Mouse (Mus musculus): ENCODE data around the gene Zfp949.

The Zfp949 gene

DNA sequence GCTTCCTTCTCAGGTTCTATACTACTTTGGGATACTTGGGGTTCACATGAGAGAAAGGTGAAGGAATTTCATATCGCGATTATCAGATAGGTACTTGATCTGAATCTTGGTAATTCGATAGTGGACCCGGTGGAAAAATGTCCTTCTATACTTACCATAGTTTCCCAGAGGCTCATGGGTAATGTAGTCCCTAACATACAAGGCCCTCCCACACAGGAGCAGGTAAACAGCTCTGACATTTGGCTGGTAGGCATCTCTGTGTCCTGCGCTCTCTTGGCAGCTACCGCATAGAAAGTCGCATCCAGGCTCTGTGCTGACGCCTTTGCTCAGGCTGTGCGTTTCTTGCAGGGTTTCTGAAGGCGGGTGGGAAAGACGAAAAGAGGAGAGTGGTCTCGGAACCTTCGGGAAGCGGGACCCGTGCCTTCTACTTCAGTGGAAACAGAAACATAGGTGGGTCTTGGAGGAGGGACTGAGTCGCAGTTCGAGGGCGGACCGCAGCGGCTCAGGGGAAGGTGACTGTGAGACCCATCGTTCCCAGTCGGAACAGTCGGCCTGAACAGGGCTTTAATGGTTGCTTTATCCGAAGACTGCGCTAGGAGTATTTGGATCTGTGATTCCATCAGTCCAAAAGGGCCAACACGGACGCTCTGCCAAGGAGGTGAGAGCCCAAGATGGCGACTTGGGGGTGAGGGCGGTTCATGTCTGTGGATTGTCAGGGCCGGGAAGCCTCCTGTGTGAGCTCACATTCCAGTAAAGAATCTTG lies at the start of gene Zfp949:
Gene Zfp949, plus strand, starts transcription at position 170 of the 763 bp plus-strand sequence.
- in situ Hi-C loops (cut with MboI, MseI) = loop anchor here (5.0 to 25.0 kb wide), 4 partner anchors 174 to 311 kb away; partner anchors contain the start of genes Bcl2a1d (in 1 of the 2) and Mthfsl (in 1 of the 2)

GRCm38 (mm10) chr9:88500112-88500511 lies 47.7 kb upstream of the Zfp949 start:
- in situ Hi-C loops (cut with MboI, MseI) = no loop called here

- in situ Hi-C loops (cut with MboI, MseI) = no loop called here
These were observed 46.0 kb upstream of the Zfp949 start for GRCm38 (mm10) chr9:88501846-88502245.

DNA sequence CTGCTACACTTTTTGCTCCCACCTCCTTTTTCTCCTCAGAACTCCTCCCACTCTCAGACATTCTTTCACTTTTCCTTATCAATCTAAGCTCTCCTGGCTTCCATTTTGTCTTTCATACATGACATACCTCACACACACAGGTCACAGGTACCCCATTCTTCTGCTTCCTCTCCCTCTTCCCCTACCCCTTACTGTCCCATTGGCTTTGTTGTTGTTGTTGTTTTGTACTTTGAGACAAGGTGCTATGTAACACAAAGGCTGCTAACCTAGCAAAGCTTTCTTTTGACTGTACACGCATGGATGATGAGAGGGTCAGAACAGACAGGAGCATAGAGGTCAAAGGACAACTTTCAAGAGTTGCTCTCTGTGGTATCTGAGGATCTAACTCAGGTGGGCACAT lies 32.3 kb upstream of the Zfp949 start:
- in situ Hi-C loops (cut with MboI, MseI) = loop anchor here in 1 of 2 experiments (10.0 kb wide), 1 partner anchor 1699 kb away; no protein-coding TSS in a partner anchor

- in situ Hi-C loops (cut with MboI, MseI) = loop anchor here in 1 of 2 experiments (10.0 kb wide), 1 partner anchor 1698 kb away; no protein-coding TSS in a partner anchor
These were observed 31.3 kb upstream of the Zfp949 start for GRCm38 (mm10) chr9:88516361-88516995.

DNA sequence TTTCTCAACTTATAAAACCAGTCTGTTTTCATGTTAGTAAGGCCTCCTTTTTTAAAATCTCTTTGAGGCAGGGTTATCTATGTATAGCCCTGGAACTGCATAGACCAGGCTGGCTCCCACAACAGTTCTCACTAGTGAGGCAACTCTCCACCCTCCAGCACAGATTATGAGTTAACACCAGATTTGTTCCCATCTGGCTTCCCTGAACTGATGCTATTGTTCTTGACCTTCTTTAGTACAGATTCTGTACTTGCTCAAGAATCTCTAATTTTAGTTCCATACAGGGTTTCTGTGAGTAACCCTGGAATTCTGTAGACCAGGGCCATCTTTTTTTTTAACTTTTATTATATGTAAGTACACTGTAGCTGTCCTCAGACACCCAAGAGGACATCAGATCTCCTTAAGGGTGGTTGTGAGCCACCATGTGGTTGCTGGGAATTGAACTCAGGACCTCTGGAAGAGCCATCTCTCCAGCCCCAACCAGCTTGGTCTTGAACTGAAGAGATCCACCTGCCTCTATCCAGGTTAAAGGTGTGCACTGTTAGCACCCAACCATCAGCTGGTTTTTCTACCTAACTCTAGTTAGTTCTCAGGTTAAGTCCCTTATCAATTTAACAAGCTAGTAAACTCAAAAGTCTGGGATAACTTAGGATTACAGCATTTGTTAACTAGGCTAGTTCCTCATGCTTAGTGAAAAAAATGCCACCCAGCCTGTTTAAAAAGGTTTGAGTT lies 28.3 kb upstream of the Zfp949 start:
- in situ Hi-C loops (cut with MboI, MseI) = loop anchor here (5.0 to 10.0 kb wide), 2 partner anchors 37 to 1695 kb away; partner anchors contain the start of gene Syncrip (in 2 of the 2)

DNA sequence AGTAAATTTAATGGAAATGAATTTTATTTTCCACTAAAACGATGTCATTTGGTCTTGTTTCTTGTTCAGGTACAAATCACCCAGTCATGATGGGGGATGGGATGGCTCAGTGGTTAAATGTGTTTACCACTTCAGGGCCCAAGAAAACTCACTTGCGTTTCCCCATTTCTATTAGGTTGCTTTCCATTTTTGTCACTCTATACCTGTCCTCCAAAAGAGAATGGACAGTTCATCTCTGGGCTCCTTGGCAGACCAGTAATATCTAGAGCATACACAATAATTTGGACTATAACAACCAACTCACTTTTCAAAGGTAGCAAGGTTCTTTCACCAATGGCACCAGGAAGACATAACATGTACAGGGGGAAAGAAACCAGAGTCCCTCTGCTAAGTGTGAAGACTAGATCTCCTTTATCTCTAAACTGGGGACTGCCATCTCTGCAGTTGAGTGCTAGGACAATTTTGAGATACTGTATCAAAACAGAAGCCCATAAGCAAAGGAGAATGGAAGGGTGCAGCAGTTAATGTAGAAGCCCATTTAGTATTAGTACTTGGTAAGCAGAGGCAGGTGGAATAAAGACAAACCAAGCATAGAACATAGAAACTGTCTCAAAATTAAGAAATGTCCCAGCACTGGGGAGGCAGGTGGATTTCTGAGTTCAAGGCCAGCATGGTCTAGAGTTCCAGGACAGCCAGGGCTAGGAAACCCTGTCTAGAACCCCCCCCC lies 27.5 kb upstream of the Zfp949 start:
- in situ Hi-C loops (cut with MboI, MseI) = loop anchor here (5.0 kb wide), 1 partner anchor 38 kb away; the partner anchor contains the start of gene Syncrip (in 2 of the 2)

- in situ Hi-C loops (cut with MboI, MseI) = loop anchor here (5.0 kb wide), 1 partner anchor 39 kb away; the partner anchor contains the start of gene Syncrip (in 2 of the 2)
These were observed 26.9 kb upstream of the Zfp949 start for GRCm38 (mm10) chr9:88520849-88521483.

DNA sequence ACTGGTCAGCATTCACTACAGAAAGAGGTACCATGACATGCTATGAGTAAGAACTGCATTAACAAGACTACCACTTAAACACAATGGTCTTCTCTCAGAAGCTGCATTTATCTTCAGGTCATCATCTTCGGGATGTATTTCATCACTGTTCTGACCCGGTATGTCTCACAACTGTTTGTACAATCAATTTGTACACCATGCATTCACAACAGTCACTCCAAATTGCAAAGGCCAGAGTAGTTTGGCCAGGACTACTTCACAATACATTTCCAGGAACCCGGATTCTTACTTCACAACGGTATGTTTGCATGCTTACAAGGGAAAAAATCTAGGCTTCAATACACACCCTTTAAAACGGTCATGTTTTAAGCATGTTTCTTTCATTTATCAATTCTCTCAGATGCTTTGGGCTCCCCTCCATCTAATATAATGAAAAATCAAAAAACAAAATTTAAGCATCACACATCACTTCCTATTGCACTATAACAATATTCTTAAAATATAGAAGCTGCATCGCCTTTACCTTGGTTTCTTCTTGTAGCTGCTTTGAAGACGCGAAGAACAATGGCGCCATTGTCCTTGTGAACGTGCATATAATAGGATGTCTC lies 25.8 kb upstream of the Zfp949 start:
- in situ Hi-C loops (cut with MboI, MseI) = loop anchor here (5.0 kb wide), 1 partner anchor 40 kb away; the partner anchor contains the start of gene Syncrip (in 2 of the 2)

- in situ Hi-C loops (cut with MboI, MseI) = loop anchor here (5.0 kb wide), 1 partner anchor 40 kb away; the partner anchor contains the start of gene Syncrip (in 2 of the 2)
These were observed 25.1 kb upstream of the Zfp949 start for GRCm38 (mm10) chr9:88522569-88523334.

DNA sequence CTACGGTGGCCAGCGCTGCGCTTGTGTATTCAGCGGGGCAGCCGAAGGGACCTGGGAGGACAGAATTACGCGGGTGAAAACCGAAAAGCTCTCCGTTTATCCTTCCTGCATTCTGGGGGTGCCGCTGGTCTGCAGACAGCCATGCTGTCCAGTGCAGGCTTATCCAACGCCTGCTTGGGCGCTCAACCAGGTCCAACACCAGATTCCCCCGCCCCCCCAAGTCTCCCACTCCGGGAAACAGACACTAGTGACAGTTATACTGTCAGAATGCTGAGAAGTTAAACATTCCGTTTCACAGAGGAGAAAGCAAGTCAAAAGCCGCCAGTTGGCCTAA lies 24.5 kb upstream of the Zfp949 start:
- in situ Hi-C loops (cut with MboI, MseI) = loop anchor here (5.0 kb wide), 1 partner anchor 41 kb away; the partner anchor contains the start of gene Syncrip (in 2 of the 2)

DNA sequence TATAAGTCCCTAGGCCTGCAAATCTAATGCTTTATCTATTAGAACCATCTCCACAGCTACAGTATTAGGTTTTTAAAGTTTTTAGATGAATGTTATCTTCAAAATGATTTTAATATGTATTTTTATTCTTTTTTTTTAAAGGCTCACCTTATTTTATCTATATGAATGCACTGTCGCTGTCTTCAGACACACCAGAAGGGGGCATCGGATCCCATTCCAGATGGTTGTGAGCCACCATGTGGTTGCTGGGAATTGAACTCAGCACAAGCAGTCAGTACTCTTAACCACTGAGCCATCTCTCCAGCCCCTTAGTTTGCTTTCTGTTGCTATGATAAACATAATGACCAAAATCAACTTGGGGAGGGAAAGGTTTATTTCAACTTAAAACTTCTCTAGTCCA lies 23.5 kb upstream of the Zfp949 start:
- in situ Hi-C loops (cut with MboI, MseI) = loop anchor here (5.0 kb wide), 1 partner anchor 42 kb away; the partner anchor contains the start of gene Syncrip (in 2 of the 2)

DNA sequence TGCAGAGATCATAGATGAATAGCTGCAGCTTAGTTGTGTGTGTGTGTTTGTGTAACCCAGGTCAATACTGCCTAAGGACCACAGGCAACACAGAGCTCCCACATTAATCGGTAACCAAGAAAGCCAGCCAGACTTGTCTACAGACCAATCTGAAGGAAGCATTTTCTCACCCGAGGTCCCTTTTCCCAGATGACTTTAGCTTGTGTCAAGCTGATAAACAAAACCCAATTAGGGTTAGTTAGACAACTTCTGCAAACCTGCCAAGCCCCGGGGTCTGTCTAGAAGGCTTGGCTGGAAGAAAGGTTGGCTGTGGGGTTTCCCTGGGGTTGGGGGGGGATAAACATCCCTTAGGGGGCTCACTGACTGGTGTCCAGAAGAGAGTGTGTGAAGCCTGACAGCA lies 23.0 kb upstream of the Zfp949 start:
- in situ Hi-C loops (cut with MboI, MseI) = loop anchor here (5.0 to 25.0 kb wide), 2 partner anchors 42 to 287 kb away; partner anchors contain the start of gene Syncrip (in 2 of the 2)

GRCm38 (mm10) chr9:88525341-88525740 lies 22.5 kb upstream of the Zfp949 start:
- in situ Hi-C loops (cut with MboI, MseI) = loop anchor here in 1 of 2 experiments (25.0 kb wide), 1 partner anchor 288 kb away; no protein-coding TSS in a partner anchor

DNA sequence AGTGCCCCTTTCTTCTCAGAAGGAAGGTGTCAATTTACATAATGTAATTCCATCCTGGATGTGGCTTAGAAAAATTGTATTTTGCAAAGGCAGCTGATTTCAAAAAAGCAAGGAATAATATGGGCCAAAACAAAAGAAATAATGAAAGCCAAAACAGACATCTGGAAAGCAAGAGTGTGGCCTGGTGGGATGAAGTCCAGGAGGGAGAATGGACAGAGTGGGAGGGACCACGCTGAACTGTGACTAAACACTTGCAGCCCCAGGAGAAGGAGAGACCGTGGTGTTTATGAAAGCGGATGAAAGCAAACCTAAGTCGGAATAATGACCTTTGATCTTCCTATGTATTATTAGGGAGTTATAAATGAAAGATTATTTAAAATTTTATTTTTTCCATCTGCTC lies 19.9 kb upstream of the Zfp949 start:
- in situ Hi-C loops (cut with MboI, MseI) = loop anchor here in 1 of 2 experiments (25.0 kb wide), 1 partner anchor 291 kb away; no protein-coding TSS in a partner anchor

DNA sequence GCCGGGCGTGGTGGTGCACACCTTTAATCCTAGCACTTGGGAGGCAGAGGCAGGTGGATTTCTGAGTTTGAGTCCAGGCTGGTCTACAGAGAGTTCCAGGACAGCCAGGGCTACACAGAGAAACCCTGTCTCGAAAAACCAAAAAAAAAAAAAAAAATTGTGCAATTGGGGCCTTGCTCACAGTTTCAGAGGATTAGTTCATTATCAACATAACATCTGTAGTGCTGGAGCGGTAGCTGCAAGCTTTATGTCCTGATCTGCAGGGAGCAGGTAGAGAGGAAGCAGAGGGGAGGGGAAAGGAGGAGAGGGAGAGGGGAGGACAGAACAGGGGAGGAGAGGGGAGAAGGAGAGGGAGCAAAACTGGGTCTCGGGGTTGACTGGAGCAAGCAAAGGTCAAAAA lies 19.1 kb upstream of the Zfp949 start:
- in situ Hi-C loops (cut with MboI, MseI) = loop anchor here in 1 of 2 experiments (25.0 kb wide), 1 partner anchor 291 kb away; no protein-coding TSS in a partner anchor

DNA sequence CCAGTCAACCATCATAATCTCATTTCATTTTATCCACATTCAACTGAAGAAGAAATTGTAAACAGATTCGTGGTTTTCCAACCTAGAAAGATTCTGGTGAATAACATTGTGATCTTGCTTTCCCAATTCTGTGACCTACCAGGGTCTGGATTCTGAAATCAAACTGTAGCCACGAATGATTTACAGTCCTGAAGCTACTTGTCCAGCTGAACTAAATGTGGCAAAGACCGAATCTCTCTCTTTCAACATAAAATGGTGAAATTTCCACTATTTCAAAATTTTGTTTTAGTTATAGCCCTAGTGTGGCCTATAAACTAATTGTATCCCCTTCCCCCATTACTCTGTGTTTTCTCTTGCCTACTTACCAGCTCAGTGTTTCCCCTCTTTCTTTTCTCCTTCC lies 18.2 kb upstream of the Zfp949 start:
- in situ Hi-C loops (cut with MboI, MseI) = loop anchor here in 1 of 2 experiments (25.0 kb wide), 1 partner anchor 292 kb away; no protein-coding TSS in a partner anchor

DNA sequence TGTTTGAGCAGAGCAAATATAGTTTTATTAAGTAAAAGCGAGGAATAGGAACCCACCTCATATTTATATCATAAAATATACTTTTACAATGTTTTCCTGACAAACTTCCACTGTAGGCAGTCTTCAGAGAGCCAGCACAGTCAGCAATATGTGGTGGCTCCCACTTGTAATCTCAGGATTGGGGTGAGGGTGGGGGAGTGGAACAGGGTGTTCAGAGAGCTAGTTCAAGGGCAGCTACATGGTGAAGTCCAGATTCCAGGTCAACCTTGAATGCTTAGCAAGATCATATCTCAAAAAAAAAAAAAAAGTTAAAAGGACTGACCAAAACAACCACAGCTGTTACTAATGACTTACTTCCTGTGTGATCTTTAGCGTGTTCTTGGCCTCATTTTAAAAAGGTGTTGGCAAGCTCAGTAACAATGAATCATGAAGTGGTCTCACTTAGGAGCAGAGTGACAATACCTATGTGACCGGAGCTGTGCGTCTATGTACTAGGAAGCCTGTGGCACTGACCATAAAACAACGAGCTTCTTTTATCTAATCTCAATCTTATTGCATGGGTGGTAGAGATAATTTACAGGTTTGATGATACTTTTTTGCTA lies 17.7 kb upstream of the Zfp949 start:
- in situ Hi-C loops (cut with MboI, MseI) = loop anchor here in 1 of 2 experiments (25.0 kb wide), 1 partner anchor 293 kb away; no protein-coding TSS in a partner anchor
